Mouse (Mus musculus): Measurements from ENCODE around the gene Trim56. TPM values are rescaled to one million over a fixed set of nuclear protein-coding genes. Genes with fewer than 3 reads are reported as not detected.

Gene Trim56
- polyA plus RNA-seq, 1 experiment = 49.3 TPM

DNA sequence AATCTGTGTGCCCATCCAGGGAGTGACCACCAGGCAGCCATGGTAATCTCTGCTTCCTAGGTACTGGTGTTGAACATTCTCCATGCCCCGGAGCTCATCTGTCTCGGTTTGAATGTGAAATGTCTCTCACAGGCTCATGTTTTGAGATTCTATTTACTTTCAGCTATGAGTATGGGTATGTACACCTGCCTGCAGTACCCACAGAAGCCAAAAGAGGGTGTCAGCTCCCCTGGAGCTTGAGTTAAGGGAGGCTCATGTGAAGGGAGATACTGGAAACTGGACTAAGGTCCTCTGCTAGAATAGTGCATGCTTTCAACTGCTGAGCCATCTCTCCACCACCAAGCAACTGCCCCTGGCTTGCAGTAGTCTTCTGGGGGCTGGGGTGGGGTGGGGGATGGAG is 12.0 kb downstream of the Trim56 start:
- Histone ChIP-seq H3K27me3 (ENCODE audit: control insufficient read depth, insufficient read depth, low read length) (no peaks in the 10 kb centered on the region), H3K36me3 (ENCODE audit: control insufficient read depth, insufficient read depth, low read length) (no peaks in the 10 kb centered on the region), H3K4me3 (ENCODE audit: control insufficient read depth, insufficient read depth, low read length) (no peak overlapping the region), H3K27ac (ENCODE audit: control insufficient read depth, insufficient read depth, low read length) (no peak overlapping the region), H3K4me1 (replicated peaks; ENCODE audit: control insufficient read depth, insufficient read depth, low read length) (peaks cover 20% of the 10 kb centered on the region)
- 95% methylated on average over 2 of the region's 2 CpGs for WGBS
- DNase-seq = no peak
- TF ChIP-seq CTCF (IDR thresholded peaks at IDR 0.05; ENCODE audit: borderline replicate concordance, control insufficient read depth, extremely low read depth, insufficient read depth, low read length, poor library complexity) (no peak), POLR2A (IDR thresholded peaks at IDR 0.05; ENCODE audit: control insufficient read depth, extremely low read depth, insufficient read depth, low read length, poor library complexity) (no peak)

DNA sequence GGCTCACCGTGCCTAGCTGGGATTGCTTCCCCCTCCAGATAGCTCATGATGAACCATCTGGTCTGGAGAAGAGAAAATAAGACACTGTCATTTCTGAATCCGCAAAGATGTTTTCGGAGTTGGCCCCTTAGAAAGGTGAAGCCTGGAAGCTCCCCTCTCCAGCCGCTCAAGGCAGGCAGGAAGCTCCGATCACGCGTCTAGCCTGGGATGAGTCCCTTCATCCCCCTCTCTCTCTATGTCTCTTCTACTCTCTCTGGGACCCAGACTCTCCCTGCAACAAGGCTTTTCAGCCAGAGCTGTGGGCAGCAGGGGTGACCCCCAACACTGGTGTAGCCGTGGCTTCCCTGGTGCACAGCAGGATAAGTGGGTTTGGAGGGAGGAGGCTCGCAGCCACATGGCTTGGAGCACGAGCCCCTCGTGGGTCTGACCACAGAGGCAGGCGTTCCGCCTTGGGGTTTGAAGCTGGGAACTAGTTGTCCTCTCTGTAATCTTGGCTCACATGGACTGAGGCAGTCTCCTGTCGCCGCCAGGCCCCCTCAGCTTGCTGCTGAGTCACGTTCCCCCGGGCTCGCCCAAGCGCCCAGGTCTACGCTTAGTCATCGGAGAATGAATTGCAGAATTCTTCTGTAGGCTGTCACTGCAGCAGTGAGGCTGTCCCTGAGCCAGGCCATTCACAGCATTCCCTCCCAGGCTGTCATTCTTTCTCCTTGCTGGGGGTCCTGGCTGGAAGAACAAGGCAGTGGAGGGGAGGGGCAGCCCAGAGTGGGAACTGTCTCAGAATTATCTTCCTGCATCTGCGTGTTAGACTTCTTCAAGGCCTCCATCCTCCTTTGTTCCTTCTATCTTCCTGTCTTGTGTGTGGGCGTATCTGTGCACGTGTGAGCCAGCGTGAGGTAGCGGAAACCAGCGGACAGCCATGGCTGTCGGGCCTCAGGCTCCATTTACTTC is 13.2 kb downstream of the Trim56 start:
- Histone ChIP-seq H3K4me1 (replicated peaks; ENCODE audit: control insufficient read depth, insufficient read depth, low read length) (peaks cover 20% of the 10 kb centered on the region), H3K4me3 (ENCODE audit: control insufficient read depth, insufficient read depth, low read length) (peak overlapping the region; percentile 18; the same call in 1 of the 2 replicates), H3K27ac (ENCODE audit: control insufficient read depth, insufficient read depth, low read length) (peak overlapping the region; percentile 56; the same call in 1 of the 2 replicates), H3K27me3 (ENCODE audit: control insufficient read depth, insufficient read depth, low read length) (no peaks in the 10 kb centered on the region), H3K36me3 (ENCODE audit: control insufficient read depth, insufficient read depth, low read length) (no peaks in the 10 kb centered on the region)
- WGBS = 31% methylated on average over 28 of the region's 28 CpGs
- DNase-seq = peak; percentile 55
- TF ChIP-seq CTCF (IDR thresholded peaks at IDR 0.05; ENCODE audit: borderline replicate concordance, control insufficient read depth, extremely low read depth, insufficient read depth, low read length, poor library complexity) (no peak), POLR2A (IDR thresholded peaks at IDR 0.05; ENCODE audit: control insufficient read depth, extremely low read depth, insufficient read depth, low read length, poor library complexity) (no peak)

DNA sequence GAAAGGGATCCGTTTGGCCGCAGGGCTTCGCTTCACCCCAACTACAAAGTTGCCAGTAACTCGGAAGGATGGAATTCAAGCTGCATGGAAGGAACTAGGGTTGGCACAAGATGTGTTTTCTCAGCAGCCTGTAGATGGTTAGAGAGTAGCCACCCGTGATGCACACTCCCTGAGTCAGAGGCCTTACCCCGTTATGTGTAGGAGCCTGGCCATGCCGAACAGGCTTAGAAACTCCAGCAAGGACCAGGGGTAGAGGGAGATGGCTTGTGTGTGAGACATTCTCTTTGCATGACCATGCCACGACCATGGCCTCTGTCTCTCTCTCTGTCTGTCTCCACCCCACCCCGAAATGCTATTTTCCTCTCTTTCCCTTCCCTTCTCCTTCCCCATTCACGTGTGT is 13.9 kb downstream of the Trim56 start:
- Histone ChIP-seq H3K27me3 (ENCODE audit: control insufficient read depth, insufficient read depth, low read length) (no peaks in the 10 kb centered on the region), H3K36me3 (ENCODE audit: control insufficient read depth, insufficient read depth, low read length) (no peaks in the 10 kb centered on the region), H3K4me1 (replicated peaks; ENCODE audit: control insufficient read depth, insufficient read depth, low read length) (peaks cover 20% of the 10 kb centered on the region), H3K4me3 (ENCODE audit: control insufficient read depth, insufficient read depth, low read length) (no peak overlapping the region), H3K27ac (ENCODE audit: control insufficient read depth, insufficient read depth, low read length) (no peak overlapping the region)
- DNase-seq = no peak
- TF ChIP-seq CTCF (IDR thresholded peaks at IDR 0.05; ENCODE audit: borderline replicate concordance, control insufficient read depth, extremely low read depth, insufficient read depth, low read length, poor library complexity) (no peak), POLR2A (IDR thresholded peaks at IDR 0.05; ENCODE audit: control insufficient read depth, extremely low read depth, insufficient read depth, low read length, poor library complexity) (no peak)
- WGBS = 88% methylated on average over 10 of the region's 10 CpGs

DNA sequence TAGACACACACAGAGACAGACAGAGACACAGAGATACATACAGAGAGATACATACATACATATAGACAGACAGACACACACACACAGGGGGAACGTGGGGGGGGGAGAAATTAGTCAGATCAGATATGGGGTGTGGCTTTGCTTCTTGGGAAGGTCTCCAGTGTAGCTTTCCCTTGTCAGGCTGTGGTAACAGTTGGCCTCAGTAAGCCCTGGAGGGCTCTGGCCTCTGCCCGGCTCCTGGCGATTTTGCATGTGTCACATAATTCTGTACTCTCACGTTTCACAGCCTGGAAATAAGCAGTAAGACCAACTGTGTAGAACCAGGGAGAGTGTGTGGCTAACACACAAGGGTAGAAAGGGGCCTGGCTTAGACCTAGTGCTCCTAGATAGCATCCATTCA is 15.3 kb downstream of the Trim56 start:
- no peaks in the 10 kb centered on the region for H3K27me3 ChIP-seq (ENCODE audit: control insufficient read depth, insufficient read depth, low read length)
- 81% methylated on average over 4 of the region's 4 CpGs for WGBS

DNA sequence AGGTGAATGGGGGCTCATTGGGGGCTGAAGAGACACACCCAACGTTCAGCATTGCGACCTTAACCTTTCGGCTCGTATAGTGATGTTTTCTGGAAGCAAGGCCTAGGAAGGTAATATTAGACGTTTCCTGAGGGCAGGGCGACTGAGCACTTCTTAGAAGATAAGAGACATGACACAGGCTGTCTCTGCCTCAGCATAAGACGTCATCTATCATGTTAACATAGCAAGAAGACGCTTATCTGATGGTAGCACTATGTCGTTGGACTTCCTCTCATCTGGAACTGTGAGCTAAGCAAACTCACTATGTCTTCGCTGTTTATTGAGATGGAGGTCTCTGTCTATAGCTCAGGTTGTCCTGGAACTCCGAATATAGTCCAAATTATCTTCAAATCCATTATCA is 17.6 kb downstream of the Trim56 start:
- Histone ChIP-seq H3K27me3 (ENCODE audit: control insufficient read depth, insufficient read depth, low read length) (no peaks in the 10 kb centered on the region), H3K4me3 (ENCODE audit: control insufficient read depth, insufficient read depth, low read length) (no peak overlapping the region), H3K4me1 (replicated peaks; ENCODE audit: control insufficient read depth, insufficient read depth, low read length) (peaks cover 13% of the 10 kb centered on the region), H3K36me3 (ENCODE audit: control insufficient read depth, insufficient read depth, low read length) (no peaks in the 10 kb centered on the region), H3K27ac (ENCODE audit: control insufficient read depth, insufficient read depth, low read length) (no peak overlapping the region)
- DNase-seq = no peak
- WGBS = 71% methylated on average over 11 of the region's 11 CpGs
- TF ChIP-seq POLR2A (IDR thresholded peaks at IDR 0.05; ENCODE audit: control insufficient read depth, extremely low read depth, insufficient read depth, low read length, poor library complexity) = no peak
- TF ChIP-seq CTCF (IDR thresholded peaks at IDR 0.05; ENCODE audit: borderline replicate concordance, control insufficient read depth, extremely low read depth, insufficient read depth, low read length, poor library complexity) = no peak

More for the DNA sequence above, 15.3 kb downstream of the Trim56 start:
- H3K4me1 ChIP-seq (replicated peaks; ENCODE audit: control insufficient read depth, insufficient read depth, low read length) = peaks cover 18% of the 10 kb centered on the region
- no peak overlapping the region for H3K27ac ChIP-seq (ENCODE audit: control insufficient read depth, insufficient read depth, low read length)
- H3K4me3 ChIP-seq (ENCODE audit: control insufficient read depth, insufficient read depth, low read length) = no peak overlapping the region
- H3K36me3 ChIP-seq (ENCODE audit: control insufficient read depth, insufficient read depth, low read length) = no peaks in the 10 kb centered on the region
- no peak for DNase-seq
- no peak for TF ChIP-seq POLR2A (IDR thresholded peaks at IDR 0.05; ENCODE audit: control insufficient read depth, extremely low read depth, insufficient read depth, low read length, poor library complexity)
- no peak for TF ChIP-seq CTCF (IDR thresholded peaks at IDR 0.05; ENCODE audit: borderline replicate concordance, control insufficient read depth, extremely low read depth, insufficient read depth, low read length, poor library complexity)

DNA sequence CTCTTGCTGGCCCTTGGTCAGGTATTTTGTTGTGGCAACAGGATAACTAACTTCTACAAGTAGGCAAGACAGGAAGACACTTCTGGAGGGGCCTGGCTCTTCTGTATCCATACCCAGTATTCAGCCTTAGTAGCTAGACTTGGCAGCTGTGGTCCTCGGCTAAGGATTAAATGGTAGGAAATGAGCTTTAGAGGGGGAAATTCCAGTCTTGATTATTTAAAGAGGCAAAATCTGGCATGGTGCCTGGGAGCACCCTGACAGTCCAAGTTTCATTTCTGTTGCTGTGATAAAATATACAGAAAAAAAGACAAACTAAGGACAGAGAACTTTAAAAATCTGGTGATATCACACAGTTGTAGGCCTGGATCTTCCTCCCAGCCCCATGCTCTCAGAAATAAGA is 20.0 kb downstream of the Trim56 start:
- no peak for DNase-seq
- Histone ChIP-seq H3K27me3 (ENCODE audit: control insufficient read depth, insufficient read depth, low read length) (no peaks in the 10 kb centered on the region), H3K4me3 (ENCODE audit: control insufficient read depth, insufficient read depth, low read length) (no peak overlapping the region), H3K36me3 (ENCODE audit: control insufficient read depth, insufficient read depth, low read length) (no peaks in the 10 kb centered on the region), H3K27ac (ENCODE audit: control insufficient read depth, insufficient read depth, low read length) (no peak overlapping the region), H3K4me1 (replicated peaks; ENCODE audit: control insufficient read depth, insufficient read depth, low read length) (no peaks in the 10 kb centered on the region; the same call in 1 of the 2 replicates)
- 91% methylated on average over 1 of the region's 1 CpGs for WGBS
- TF ChIP-seq POLR2A (IDR thresholded peaks at IDR 0.05; ENCODE audit: control insufficient read depth, extremely low read depth, insufficient read depth, low read length, poor library complexity) (no peak), CTCF (IDR thresholded peaks at IDR 0.05; ENCODE audit: borderline replicate concordance, control insufficient read depth, extremely low read depth, insufficient read depth, low read length, poor library complexity) (no peak)
